Mouse (Mus musculus): ENCODE data around the gene Klk7. TPM values are rescaled to one million over a fixed set of nuclear protein-coding genes. Genes with fewer than 3 reads are reported as not detected.

Klk7 gene
- total RNA-seq, 2 experiments from 2014 or later: not detected

DNA sequence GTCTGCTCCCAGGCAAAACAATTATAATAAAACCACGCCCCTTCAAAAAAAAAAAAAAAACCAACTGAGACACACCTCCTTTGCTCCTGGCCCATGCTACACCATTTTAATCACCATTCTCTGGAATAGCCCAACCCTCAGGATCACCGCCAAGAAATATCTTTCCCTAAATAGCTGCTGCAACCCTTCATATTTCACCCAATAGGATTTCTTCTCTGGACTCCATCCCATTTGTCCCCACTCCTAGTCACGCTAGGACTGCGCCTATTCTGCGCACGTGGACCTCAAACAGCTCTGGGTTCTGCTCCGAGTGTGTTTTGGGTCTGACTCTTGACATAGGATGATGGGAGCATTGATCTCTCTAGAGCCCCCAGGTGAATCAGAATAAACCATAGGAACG is 14.7 kb upstream of the Klk7 start:
- no peak for DNase-seq (ENCODE audit: low spot score)

GRCm38 (mm10) chr7:43797333-43797769 is 13.7 kb upstream of the Klk7 start, which contains the start of gene Klk8:
Gene Klk8 (plus strand): TSS chr7:43797577.
- no peak for DNase-seq (ENCODE audit: low spot score)

- DNase-seq (ENCODE audit: low spot score): no peak
Measured at GRCm38 (mm10) chr7:43797844-43798462, 13.1 kb upstream of the Klk7 start.

DNA sequence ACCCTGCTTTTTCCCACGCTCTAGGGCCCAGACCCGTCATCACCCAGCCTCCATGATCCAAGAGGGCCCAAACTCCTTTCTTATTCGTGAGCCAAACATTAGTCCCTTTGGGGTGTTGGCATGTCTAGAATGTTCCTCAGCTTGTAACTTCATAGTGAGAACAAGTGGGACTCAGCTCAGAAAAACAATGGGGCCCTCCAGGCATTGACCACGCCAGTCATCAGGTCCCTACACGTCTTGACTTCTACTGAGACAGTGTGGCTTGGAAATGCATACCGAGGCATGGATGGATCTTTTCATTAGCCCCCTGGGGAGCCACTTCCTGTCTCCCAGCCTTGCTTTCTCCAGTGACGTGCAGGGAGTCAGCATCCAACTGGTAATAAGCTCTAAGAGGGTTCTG is 11.2 kb upstream of the Klk7 start:
- no peak for DNase-seq (ENCODE audit: low spot score)

DNA sequence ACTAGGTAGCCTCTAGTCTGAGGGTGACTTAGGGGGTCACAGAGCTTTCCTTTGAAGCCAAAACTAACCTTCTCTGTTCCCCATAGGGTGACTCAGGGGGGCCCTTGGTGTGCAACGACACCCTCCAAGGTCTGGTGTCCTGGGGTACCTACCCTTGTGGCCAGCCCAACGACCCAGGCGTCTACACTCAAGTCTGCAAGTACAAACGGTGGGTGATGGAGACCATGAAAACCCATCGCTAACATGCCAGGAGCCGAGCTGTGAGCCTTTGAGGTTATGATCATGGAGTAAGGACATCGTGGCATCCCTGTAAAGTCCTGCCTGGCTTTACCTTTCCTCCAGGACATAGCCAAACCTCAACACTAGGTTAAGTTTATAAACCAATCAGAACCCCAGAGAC is 4.1 kb downstream of the Klk7 start:
- no peak for DNase-seq (ENCODE audit: low spot score)

DNA sequence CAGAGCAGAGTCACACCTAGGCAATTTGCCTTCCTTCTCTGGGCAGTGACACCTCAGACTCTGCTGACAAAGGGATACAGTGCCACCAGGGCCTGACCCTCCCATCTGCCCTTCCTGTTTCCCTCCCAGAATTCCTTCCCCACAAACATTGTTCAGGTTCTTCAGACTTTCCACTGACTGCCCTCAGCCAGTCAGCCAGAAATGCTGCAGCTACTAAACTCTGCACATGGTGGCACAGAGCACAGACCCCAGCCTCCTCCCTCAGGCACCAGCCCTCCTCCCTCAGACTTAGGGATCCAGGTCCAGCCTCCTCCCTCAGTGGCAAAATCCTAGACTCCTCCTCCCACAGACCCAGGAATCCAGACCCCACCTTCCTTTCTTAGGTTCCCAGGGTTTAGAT is 5.7 kb downstream of the Klk7 start:
- no peak for DNase-seq (ENCODE audit: low spot score)

DNA sequence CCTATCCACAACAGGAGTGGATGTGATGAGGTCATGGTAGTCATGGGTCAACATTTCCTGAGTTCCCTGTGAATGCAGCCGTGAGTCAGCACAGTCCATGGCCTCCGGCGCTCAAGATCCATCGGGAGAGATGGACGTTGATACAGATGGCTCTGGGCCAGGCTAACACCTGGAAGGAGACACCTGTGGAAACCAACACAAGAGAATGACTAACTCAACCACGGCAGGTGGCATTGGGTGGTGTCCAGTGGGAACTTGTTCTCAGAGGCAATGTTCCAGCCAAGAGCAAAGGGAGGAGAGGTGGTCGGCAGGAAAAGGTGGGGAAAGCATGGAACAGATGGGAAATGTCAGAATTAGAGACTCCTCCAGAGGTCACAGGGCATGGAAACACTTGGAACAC is 10.5 kb downstream of the Klk7 start:
- no peak for DNase-seq (ENCODE audit: low spot score)

GRCm38 (mm10) chr7:43824199-43824598 is 13.1 kb downstream of the Klk7 start, which contains the start of gene Klk6:
Gene Klk6 (plus strand): TSS chr7:43824499.
- DNase-seq (ENCODE audit: low spot score): no peak

DNA sequence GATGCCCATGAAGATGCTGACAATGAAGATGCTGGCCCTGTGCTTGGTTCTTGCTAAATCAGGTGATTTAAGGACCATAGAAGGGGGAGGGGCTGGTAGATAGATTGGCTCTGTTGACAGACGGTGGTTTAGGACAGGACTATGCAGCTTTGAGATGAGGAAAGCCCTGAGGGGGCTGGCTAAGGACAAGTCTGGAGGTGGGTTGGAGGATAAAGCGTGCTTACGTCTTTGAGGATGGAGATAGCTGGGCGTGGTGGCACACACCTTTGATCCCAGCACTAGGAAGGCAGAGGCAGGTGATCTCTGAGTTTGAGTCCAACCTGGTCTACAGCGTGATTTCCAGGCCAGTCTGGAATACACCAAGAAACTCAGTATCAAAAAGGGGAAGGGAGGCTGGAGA is 15.0 kb downstream of the Klk7 start:
- DNase-seq (ENCODE audit: low spot score): no peak

- no peak for DNase-seq (ENCODE audit: low spot score)
Measured at GRCm38 (mm10) chr7:43827706-43828105, 16.6 kb downstream of the Klk7 start.

- DNase-seq (ENCODE audit: low spot score): no peak
Measured at GRCm38 (mm10) chr7:43829006-43829405, 17.9 kb downstream of the Klk7 start.

DNA sequence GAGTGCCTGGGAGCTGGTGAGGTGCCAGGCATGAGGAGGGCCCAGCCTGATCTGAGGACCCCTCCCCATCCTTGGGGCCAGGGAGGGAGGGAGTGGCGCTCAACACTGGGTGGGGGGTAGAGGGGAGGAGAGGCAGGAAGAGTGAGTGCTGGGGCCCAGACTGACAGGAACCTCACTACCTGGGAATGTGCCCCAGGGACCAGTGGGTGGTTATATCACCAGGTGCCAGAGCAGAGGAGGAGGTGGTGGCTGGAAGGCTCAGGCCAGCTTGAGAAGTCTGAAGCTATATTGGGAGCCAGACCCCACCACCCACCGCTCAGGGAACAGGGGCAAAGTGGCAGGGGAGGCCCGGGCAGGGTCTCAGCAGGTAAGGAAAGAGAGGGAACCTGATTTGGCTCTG is 30.6 kb downstream of the Klk7 start, which contains the start of gene Klk5:
Gene Klk5 (plus strand): TSS at position 271 of the 400 bp plus-strand sequence.
- no peak for DNase-seq (ENCODE audit: low spot score)

DNA sequence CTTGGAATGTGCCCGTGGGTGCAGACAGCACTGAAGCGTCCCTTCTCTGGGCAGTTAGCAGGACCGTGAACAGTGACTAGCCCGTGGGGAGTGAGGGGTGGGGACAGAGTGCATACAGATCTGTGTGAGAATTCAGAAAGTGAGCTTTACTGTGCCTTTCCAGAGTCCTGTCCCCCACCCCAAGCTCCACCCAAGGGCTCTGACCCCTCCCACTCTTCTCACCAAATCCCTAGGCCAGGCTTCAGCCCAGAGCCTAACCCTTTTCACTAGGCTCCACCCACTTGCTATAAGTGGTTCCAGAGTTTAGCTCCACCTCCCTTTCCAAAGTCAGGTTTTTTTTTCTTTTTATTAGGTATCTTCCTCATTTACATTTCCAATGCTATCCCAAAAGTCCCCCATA is 32.7 kb downstream of the Klk7 start:
- no peak for DNase-seq (ENCODE audit: low spot score)

DNA sequence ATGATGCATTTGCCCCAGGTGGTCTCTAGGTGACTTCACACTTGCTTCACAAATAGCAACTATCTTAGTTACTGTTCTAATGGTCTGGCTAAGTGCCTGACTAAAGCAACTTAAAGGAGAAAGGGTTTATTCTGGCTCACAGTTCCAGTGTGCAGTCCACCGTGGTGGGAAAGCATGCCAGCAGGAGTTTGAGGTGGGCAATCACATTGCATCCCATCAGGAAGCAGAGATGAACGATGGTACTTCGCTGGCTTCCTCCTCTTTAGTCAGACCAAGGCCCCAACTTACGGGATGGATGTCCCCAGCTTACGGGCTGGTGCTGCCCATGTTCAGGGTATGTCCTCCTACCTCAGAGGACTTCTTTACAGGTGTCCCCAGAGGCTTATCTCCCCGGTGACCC is 40.5 kb downstream of the Klk7 start:
- no peak for DNase-seq (ENCODE audit: low spot score)

DNA sequence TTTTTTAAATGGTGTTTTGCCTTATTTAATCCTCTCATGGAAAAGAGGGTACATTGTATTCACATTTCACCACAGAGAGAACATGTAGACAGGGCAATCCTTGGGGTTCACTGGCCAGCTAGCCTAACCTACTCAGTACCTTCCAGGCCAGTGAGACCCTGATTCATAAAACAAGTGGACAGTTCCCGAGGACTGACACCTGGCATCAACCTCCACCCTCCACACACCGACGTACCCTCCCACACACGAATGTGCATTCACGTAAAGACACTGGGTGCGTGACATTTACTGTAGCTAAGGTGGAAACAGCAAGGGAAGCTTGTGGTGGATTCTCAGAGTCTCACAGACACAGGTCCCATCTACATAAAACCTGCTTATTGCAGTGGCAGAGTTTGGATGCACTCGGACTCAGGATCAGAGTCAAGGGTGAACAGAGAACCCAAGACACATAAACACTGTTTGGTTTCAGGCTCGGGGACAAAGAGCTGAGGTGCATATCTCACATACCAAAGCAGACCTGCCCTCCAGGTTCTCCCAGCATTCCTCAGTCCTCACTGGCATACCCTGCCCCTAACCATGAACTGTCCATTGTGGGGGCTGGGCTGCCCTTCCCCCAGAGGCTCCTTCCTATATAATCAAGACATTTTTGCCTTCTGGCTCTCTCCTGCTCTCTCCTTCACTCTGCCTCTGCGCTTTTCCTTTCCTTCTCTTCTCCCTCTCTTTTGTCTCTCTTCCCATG is 43.7 kb downstream of the Klk7 start:
- DNase-seq (ENCODE audit: low spot score): no peak

GRCm38 (mm10) chr7:43855709-43856108 is 44.6 kb downstream of the Klk7 start:
- DNase-seq (ENCODE audit: low spot score): no peak

DNA sequence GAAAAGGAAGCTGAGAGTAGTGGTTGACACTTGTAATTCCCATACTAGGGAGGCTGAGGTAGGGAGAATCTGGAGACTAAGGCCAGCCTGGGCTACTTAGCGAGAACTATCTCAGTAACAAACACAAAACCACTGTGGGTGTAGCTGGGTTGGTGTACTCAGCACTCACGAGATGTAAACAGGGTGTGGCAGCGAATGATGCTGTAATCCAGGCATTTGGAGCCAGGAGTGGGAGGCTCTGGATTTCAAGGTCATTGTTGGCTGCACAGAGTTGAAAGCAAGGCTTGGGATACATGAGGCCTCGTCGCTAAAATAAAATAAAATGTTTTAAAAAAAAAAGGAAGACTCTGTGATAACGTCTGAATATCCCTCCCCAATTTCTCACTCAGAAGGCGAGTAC is 45.2 kb downstream of the Klk7 start:
- DNase-seq (ENCODE audit: low spot score): no peak

- DNase-seq (ENCODE audit: low spot score): no peak
Measured at GRCm38 (mm10) chr7:43857501-43857900, 46.4 kb downstream of the Klk7 start.

DNA sequence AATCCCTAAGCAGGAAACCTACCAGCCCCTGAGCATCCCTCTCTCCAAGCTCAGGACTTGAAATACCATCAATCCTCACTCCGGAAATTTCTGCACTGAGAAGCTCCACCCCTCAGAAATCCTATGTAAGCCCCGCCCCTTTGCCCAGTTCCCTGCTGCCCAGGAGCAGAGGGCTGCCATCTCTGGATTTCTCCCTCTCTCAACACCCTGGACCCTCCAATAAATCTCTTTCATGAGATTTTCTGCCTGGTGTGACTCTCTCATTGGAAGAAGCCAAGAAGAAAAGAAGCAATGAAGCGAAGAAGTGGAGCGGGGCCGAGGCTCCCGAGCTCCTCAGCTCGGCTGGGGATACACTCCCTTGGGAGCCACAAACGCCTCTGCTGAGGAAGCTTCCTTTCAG is 49.3 kb downstream of the Klk7 start:
- DNase-seq (ENCODE audit: low spot score): no peak

All from gastrocnemius, adult 18-20 months (tissue).